Mouse (Mus musculus) limb, embryonic 14.5 days (tissue): ENCODE results near the gene Cd164. TPM values are rescaled to one million over a fixed set of nuclear protein-coding genes. Genes with fewer than 3 reads are reported as not detected.

ENCODE experiments used
- ATAC-seq: fragments of 200-750 bp; cut with Nextera tagmentation; 2 replicates; pipeline ENCODE4 v1.8.0; 2017; ENCODE audit warnings: low read depth, moderate number of reproducible peaks, moderate TSS enrichment; ENCODE audit not compliant: low FRiP score
- DNase-seq: peaks from one replicate; pipeline ENCODE4 v3.0.0-alpha.2; 2015; ENCODE audit warnings: low spot score
- H3K27ac ChIP-seq: fragments of 300-500 bp; sonication (generic); replicated peaks from 2 replicates; pipeline ENCODE4 v1.5.1; 2014; ENCODE audit warnings: low read depth, mild to moderate bottlenecking, low read length, moderate library complexity, mixed read lengths
- H3K27me3 ChIP-seq: fragments of 300-500 bp; sonication (generic); 2 replicates; pipeline ENCODE4 v1.6.1; 2014; ENCODE audit warnings: low read length, mixed read lengths; ENCODE audit not compliant: control insufficient read depth, insufficient read depth
- H3K36me3 ChIP-seq: fragments of 300-500 bp; sonication (generic); 2 replicates; pipeline ENCODE4 v1.6.1; 2014; ENCODE audit warnings: mild to moderate bottlenecking, low read length, moderate library complexity, mixed read lengths; ENCODE audit not compliant: control insufficient read depth, insufficient read depth
- H3K4me1 ChIP-seq: fragments of 300-500 bp; sonication (generic); 2 replicates; pipeline ENCODE4 v1.6.1; 2014; ENCODE audit warnings: antibody characterized with exemption, low read length, mixed read lengths; ENCODE audit not compliant: control insufficient read depth, insufficient read depth
- H3K4me2 ChIP-seq: fragments of 300-500 bp; sonication (generic); replicated peaks from 2 replicates; pipeline ENCODE4 v1.6.1; 2014; ENCODE audit warnings: low read depth, mild to moderate bottlenecking, low read length, moderate library complexity; ENCODE audit not compliant: severe bottlenecking
- H3K4me3 ChIP-seq: fragments of 300-500 bp; sonication (generic); replicated peaks from 2 replicates; pipeline ENCODE4 v1.5.1; 2014; ENCODE audit warnings: low read length
- H3K9ac ChIP-seq: fragments of 300-500 bp; sonication (generic); 2 replicates; pipeline ENCODE4 v1.6.1; 2014; ENCODE audit warnings: mild to moderate bottlenecking, low read depth, low read length, moderate library complexity; ENCODE audit not compliant: severe bottlenecking
- H3K9me3 ChIP-seq: fragments of 300-500 bp; sonication (generic); 2 replicates; pipeline ENCODE4 v1.6.1; 2016; ENCODE audit warnings: low read length; ENCODE audit not compliant: control insufficient read depth
- POLR2A ChIP-seq: fragments of 200-500 bp; IDR thresholded peaks from 2 replicates; pipeline ENCODE4 v1.8.0; 2012; ENCODE audit warnings: inconsistent platforms, mild to moderate bottlenecking, moderate library complexity, borderline replicate concordance; ENCODE audit not compliant: insufficient read depth, insufficient read length; ENCODE audit errors: extremely low read depth
- WGBS: fragments of 180-500 bp; shearing (Covaris S2); extraction: QIAGEN DNeasy Blood & Tissue Kit; methylation state at CpG from one replicate; pipeline ENCODE4 v1.1.7; 2014; 5-methylcytosine and 5-hydroxymethylcytosine counted together
- polyA plus RNA-seq, 2 experiments: library from polyadenylated mRNA; depleted of rRNA in 1 of 2; stranded (reverse) in 1 of 2; unstranded in 1 of 2; fragments of >200 nt; fragmentation: Nextera tagmentation in 1 of 2; extraction: Ambion mirVana in 1 of 2; gene quantifications; 2 replicates each; pipeline versions ENCODE4 v1.2.1 to v1.2.3; 2012 to 2014

Cd164 gene
- polyA plus RNA-seq, 2 experiments: 160 to 209 TPM

GRCm38 (mm10) chr10:41561701-41562395 lies 42.6 kb downstream of the Cd164 start:
- no peak overlapping the region for H3K4me2 ChIP-seq
- H3K4me1 ChIP-seq: no peaks in the 10 kb centered on the region
- no peaks in the 10 kb centered on the region for H3K27me3 ChIP-seq
- H3K4me3 ChIP-seq: no peak overlapping the region
- no peak overlapping the region for H3K9ac ChIP-seq
- no peaks in the 10 kb centered on the region for H3K36me3 ChIP-seq
- no peak for ATAC-seq
- DNase-seq: no peak
- no peak overlapping the region for H3K27ac ChIP-seq
- no peak for TF ChIP-seq POLR2A
- 89% methylated on average over 10 of the region's 10 CpGs for WGBS
- H3K9me3 ChIP-seq: peaks cover 4% of the 10 kb centered on the region; the same call in 1 of the 2 replicates

DNA sequence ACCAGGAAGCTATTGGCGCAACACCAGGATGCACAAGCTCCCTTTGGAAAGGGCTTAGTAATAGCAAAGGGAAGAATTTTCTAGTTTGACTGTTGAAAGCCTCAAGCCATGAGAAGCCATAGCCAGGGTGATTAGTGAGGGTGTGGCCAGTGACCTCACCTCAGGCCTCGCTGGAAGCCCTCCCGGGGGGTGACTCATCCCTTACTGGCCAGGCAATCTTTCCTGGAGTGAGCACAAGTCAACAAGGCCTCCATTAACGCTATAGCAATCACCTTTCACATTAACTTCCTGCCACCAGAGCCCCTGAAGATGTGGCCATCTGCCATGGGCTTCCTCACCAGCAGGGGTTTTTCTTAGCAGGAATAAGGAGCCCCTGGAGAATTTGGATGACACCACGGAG lies 45.9 kb downstream of the Cd164 start:
- H3K36me3 ChIP-seq: no peaks in the 10 kb centered on the region
- H3K9ac ChIP-seq: no peak overlapping the region
- no peaks in the 10 kb centered on the region for H3K27me3 ChIP-seq
- no peak overlapping the region for H3K27ac ChIP-seq
- H3K4me2 ChIP-seq: no peak overlapping the region
- no peaks in the 10 kb centered on the region for H3K4me1 ChIP-seq
- peaks cover 3% of the 10 kb centered on the region; the same call in 1 of the 2 replicates for H3K9me3 ChIP-seq
- DNase-seq (no peak), ATAC-seq (no peak)
- TF ChIP-seq POLR2A: no peak
- no peak overlapping the region for H3K4me3 ChIP-seq
- 32% methylated on average over 5 of the region's 5 CpGs for WGBS

GRCm38 (mm10) chr10:41568306-41568705 lies 49.1 kb downstream of the Cd164 start:
- no peaks in the 10 kb centered on the region for H3K27me3 ChIP-seq
- H3K9me3 ChIP-seq: no peaks in the 10 kb centered on the region
- H3K4me1 ChIP-seq: peaks cover 1% of the 10 kb centered on the region; the same call in 1 of the 2 replicates
- no peak for TF ChIP-seq POLR2A
- H3K4me3 ChIP-seq: no peak overlapping the region
- no peak overlapping the region for H3K9ac ChIP-seq
- H3K36me3 ChIP-seq: no peaks in the 10 kb centered on the region
- no peak overlapping the region for H3K4me2 ChIP-seq
- no peak overlapping the region for H3K27ac ChIP-seq
- ATAC-seq (0 out of 2 replicates have a peak, but pooled peaks have one; percentile 34), DNase-seq (peak; percentile 49)
- 23% methylated on average over 3 of the region's 3 CpGs for WGBS

DNA sequence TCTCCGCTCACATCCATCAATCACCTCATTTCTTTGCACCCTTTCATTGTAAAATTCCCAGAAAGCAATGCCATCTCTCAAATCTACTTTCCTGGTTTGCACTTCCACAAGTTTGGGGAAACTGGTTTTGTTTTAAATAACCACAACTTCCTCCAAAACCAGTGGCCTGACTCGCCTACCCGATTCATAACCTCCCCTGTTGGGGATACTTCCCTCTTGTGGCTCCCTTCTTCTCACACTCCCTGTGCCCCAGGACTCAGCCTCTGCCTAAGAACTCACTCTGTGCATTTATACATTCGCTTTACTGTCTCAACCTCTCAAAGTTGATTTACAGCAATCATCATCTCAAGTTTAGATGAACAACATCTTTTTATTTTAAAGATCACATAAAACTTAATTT lies 51.9 kb downstream of the Cd164 start:
- Histone ChIP-seq H3K4me2 (no peak overlapping the region), H3K4me3 (no peak overlapping the region), H3K36me3 (no peaks in the 10 kb centered on the region), H3K27me3 (no peaks in the 10 kb centered on the region), H3K9ac (no peak overlapping the region), H3K27ac (no peak overlapping the region), H3K4me1 (peaks cover 3% of the 10 kb centered on the region), H3K9me3 (no peaks in the 10 kb centered on the region)
- no peak for TF ChIP-seq POLR2A
- 69% methylated on average over 4 of the region's 4 CpGs for WGBS
- DNase-seq (no peak), ATAC-seq (no peak)

- no peak for TF ChIP-seq POLR2A
- H3K36me3 ChIP-seq: no peaks in the 10 kb centered on the region
- H3K4me1 ChIP-seq: peaks cover 5% of the 10 kb centered on the region
- no peak overlapping the region for H3K4me2 ChIP-seq
- DNase-seq (no peak), ATAC-seq (no peak)
- H3K4me3 ChIP-seq: no peak overlapping the region
- H3K9ac ChIP-seq: no peak overlapping the region
- no peaks in the 10 kb centered on the region for H3K27me3 ChIP-seq
- no peak overlapping the region for H3K27ac ChIP-seq
- H3K9me3 ChIP-seq: no peaks in the 10 kb centered on the region
- 70% methylated on average over 4 of the region's 4 CpGs for WGBS
Observed at GRCm38 (mm10) chr10:41572274-41572673, 53.1 kb downstream of the Cd164 start.
